Mouse (Mus musculus) left cerebral cortex, adult 9 months (tissue): ENCODE data around the gene Tmtc2.

ENCODE experiments used
- DNase-seq, 2 experiments: peaks; one replicate each; pipeline ENCODE4 v3.0.0; 2022; ENCODE audit warnings: low spot score in 2 of 2

Gene Tmtc2

GRCm38 (mm10) chr10:105416601-105417000 is 157.7 kb downstream of the Tmtc2 start:
- DNase-seq = no peak

GRCm38 (mm10) chr10:105405856-105406527 is 168.3 kb downstream of the Tmtc2 start:
- no peak for DNase-seq

GRCm38 (mm10) chr10:105403931-105404330 is 170.3 kb downstream of the Tmtc2 start:
- no peak for DNase-seq

- DNase-seq = no peak
Measured at GRCm38 (mm10) chr10:105402481-105402779, 171.8 kb downstream of the Tmtc2 start.

GRCm38 (mm10) chr10:105401754-105402480 is 172.3 kb downstream of the Tmtc2 start:
- DNase-seq = no peak

GRCm38 (mm10) chr10:105399316-105399715 is 174.9 kb downstream of the Tmtc2 start:
- no peak for DNase-seq

GRCm38 (mm10) chr10:105384065-105384464 is 190.2 kb downstream of the Tmtc2 start:
- no peak for DNase-seq

- no peak for DNase-seq
Measured at GRCm38 (mm10) chr10:105381705-105382104, 192.5 kb downstream of the Tmtc2 start.

GRCm38 (mm10) chr10:105381202-105381601 is 193.0 kb downstream of the Tmtc2 start:
- DNase-seq = no peak

GRCm38 (mm10) chr10:105380584-105380983 is 193.7 kb downstream of the Tmtc2 start:
- no peak for DNase-seq

GRCm38 (mm10) chr10:105377711-105378110 is 196.5 kb downstream of the Tmtc2 start:
- no peak for DNase-seq

- DNase-seq = no peak
Measured at GRCm38 (mm10) chr10:105373265-105373664, 201.0 kb downstream of the Tmtc2 start.

GRCm38 (mm10) chr10:105368242-105368641 is 206.0 kb downstream of the Tmtc2 start:
- DNase-seq = no peak

- DNase-seq = no peak
Measured at GRCm38 (mm10) chr10:105364480-105364879, 209.8 kb downstream of the Tmtc2 start.

- no peak for DNase-seq
Measured at GRCm38 (mm10) chr10:105350301-105350700, 223.9 kb downstream of the Tmtc2 start.

- no peak for DNase-seq
Measured at GRCm38 (mm10) chr10:105345920-105346319, 228.3 kb downstream of the Tmtc2 start.

GRCm38 (mm10) chr10:105332856-105333255 is 241.4 kb downstream of the Tmtc2 start:
- DNase-seq = no peak

GRCm38 (mm10) chr10:105330327-105330726 is 243.9 kb downstream of the Tmtc2 start:
- no peak for DNase-seq

GRCm38 (mm10) chr10:105323646-105324192 is 250.5 kb downstream of the Tmtc2 start:
- no peak for DNase-seq

GRCm38 (mm10) chr10:105319299-105320057 is 254.8 kb downstream of the Tmtc2 start:
- no peak for DNase-seq

- no peak for DNase-seq
Measured at GRCm38 (mm10) chr10:105318869-105319268, 255.4 kb downstream of the Tmtc2 start.

GRCm38 (mm10) chr10:105312986-105313385 is 261.3 kb downstream of the Tmtc2 start:
- DNase-seq = no peak
